Mouse (Mus musculus): ENCODE measurements around the gene Psmb2.

The Psmb2 gene

GRCm38 (mm10) chr4:126707439-126707826 lies 30.0 kb downstream of the Psmb2 start:
- ATAC-seq (ENCODE audit: insufficient number of reproducible peaks, low FRiP score, low TSS enrichment): no peak

DNA sequence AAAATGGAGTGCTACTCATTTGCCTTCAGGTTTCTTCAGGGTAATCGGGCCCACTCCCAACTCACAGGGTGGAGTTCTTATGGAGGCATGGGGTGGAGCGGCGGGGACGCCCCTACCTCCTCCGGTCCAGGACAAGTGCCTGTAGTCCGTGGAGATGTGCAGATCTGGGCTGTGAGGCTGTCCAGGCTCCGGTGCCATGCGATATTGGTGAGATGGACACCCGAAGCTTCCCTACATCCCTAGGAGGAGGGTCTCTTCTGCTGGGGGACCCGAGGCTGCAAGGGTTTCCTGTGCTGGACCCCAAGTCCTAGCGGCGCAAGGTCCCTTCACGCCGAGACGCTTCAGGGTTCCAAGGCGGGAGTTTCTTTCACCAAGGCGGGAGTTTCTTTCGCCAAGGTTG lies 54.7 kb downstream of the Psmb2 start:
- ATAC-seq (ENCODE audit: insufficient number of reproducible peaks, low FRiP score, low TSS enrichment): no peak

DNA sequence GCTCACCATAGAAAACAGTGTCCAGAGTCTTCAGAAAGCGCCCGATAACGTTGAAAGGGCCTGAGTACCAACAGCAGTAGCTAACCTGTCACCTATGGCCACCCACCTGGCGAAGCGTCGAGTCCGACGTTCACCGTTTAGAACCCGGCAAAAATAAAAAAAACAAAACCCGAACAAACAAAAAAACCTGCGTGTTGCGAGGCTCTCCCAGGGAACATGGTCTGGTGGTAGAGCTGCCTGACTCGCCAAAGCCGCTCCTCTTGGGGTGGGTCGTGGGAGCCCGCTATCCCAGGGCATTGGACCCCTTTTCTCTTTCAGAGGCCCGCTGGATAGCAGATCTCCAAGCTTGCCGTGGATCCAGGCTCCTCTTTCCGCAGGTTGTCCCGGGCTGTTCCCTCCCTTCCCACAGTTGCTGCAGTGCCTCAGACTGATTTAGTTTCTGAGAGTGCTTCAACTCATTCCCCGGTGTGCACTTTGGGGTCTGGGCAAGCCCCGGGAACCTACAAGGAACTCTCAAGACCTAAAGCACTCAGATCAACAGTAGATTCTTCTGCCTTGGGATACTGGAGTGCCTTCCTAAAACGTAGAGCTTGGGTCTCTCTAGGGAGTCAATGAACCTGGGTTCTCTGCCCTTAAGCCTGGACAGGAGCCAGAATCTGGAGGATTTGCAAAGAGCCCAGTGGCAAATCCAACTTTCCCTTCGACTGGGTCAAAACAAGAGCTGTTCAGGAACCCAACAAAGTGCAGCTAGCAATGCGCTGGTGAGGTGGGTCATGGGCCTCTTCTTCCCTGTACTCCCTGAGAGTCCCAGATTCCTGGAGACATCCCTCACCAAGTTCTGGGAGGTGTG lies 55.3 kb downstream of the Psmb2 start:
- ATAC-seq (ENCODE audit: insufficient number of reproducible peaks, low FRiP score, low TSS enrichment): no peak

DNA sequence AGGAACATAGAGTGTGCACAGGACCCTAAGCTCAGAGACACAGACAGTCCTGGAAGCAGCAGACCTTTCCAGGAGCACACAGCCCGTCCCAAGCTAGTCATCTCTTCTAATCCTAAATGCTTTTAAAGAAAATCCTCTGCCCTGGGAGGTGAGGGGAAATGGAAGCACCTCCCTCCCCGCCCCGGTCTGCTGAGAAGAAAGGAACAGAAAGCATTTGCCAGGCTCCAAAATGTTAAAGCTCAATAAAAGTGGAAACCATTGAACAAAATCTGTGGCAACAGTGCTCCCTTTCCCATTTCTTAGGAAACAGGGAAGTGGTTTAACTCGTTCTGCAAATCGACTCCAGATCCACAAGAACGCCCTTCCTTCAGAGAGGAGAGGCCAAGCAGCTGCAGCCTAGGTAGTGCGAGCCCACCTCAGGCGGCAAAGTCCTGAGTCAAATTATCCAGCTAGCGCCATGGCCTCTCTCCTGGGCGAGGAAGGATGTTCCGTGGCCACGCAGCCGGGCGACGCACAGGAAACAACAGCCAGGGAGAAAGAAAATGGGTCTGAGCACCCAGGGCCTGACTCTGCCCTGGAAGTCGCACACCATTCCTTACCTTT lies 56.7 kb downstream of the Psmb2 start:
- no peak for ATAC-seq (ENCODE audit: insufficient number of reproducible peaks, low FRiP score, low TSS enrichment)

GRCm38 (mm10) chr4:126734700-126735381 lies 57.4 kb downstream of the Psmb2 start:
- no peak for ATAC-seq (ENCODE audit: insufficient number of reproducible peaks, low FRiP score, low TSS enrichment)

DNA sequence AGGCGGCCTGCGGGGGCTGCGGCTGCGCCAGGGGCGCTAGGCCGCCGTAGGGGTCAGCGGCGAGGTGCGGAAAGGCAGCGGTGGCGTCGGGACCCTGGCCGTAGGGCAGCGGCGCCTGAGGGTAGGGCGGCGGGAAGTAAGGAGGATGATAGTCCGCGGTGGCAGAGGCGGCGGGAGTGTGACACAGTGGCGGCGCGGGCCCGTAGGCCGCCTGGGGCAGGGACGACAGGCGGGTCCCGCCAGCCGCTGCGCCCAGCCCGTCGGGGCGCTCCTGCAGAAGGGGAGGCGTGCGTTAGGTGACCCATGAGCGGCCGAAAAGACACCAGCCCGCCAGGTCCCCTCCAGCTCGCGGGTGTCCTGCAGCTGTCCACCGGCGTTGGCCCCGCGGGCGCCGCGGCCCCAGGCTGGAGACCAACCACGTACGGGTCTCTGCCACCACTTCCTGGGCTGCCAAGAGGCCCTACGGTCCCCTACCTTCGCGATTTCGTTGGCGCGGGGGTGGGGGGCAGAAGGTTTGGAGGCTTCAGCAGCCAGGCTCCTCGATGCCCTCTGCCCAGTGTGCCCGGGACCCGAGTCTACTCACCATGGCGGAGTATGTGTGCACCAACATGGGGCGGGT lies 58.1 kb downstream of the Psmb2 start:
- no peak for ATAC-seq (ENCODE audit: insufficient number of reproducible peaks, low FRiP score, low TSS enrichment)

DNA sequence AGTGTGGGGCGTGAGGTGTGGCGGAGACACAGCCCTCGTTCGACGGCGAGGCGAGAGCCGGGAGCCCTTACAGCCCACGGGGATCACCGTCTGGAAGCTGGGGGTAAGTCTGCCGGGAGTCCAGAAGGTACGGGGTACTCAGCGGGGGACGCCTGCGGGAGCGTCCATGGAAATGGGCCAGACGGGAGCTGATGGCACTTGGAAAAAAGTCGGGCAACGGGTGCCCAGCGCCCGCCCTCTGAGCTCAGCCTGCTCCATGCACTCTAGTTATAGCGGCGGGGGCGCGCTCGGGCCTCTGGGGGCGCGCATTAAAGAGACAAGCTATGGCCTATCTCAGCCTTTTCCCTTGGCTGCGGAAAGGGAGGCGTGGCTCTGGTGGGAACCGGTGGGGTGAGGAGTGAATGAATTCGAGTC lies 58.6 kb downstream of the Psmb2 start, which contains the start of gene Tfap2e:
Gene Tfap2e (minus strand): TSS at position 240 of the 414 bp plus-strand sequence.
- no peak for ATAC-seq (ENCODE audit: insufficient number of reproducible peaks, low FRiP score, low TSS enrichment)

GRCm38 (mm10) chr4:126739966-126740676 lies 62.7 kb downstream of the Psmb2 start:
- ATAC-seq (ENCODE audit: insufficient number of reproducible peaks, low FRiP score, low TSS enrichment): no peak

DNA sequence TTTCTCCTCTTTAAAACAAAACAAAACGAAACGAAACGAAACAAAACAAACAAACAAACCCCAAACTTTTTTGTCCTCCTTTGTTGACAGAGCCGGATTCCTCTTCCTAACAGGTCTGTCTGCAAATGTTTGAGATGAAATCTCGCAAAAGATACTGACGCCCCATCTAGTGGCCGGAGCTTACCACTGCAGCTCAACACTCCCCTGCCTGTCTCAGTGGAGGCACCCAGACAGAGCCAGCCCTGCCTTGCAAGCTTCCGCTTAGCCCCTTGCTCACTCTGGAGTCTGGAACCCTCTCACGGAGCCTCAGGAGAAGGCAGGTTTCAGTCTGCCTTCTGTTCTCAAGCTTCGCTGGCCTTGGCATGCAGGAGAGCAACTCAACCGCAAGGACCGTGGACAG lies 64.0 kb downstream of the Psmb2 start:
- ATAC-seq (ENCODE audit: insufficient number of reproducible peaks, low FRiP score, low TSS enrichment): peak; percentile 49; the same call in 1 of the 2 replicates

GRCm38 (mm10) chr4:126742976-126743375 lies 65.5 kb downstream of the Psmb2 start:
- ATAC-seq (ENCODE audit: insufficient number of reproducible peaks, low FRiP score, low TSS enrichment): no peak

DNA sequence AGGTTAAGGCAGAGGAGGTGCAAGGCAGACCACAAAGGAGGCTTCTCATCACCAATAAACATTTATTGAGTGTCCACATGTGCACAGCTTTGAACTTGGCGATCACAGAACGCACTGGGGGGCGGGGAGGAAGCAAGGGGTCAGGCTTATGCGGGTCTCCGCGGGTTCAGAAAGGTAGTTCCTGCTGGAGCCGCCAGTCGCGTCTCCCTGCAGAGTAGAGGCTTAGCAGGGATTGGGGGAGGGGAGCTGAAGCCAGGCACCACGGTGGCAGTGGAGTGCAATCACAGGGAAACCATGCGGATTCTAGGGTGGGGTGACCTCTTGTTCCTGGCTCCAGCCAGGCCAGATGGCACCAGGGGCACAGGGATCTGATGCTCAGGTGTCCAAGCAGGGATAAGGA lies 66.3 kb downstream of the Psmb2 start:
- ATAC-seq (ENCODE audit: insufficient number of reproducible peaks, low FRiP score, low TSS enrichment): no peak

DNA sequence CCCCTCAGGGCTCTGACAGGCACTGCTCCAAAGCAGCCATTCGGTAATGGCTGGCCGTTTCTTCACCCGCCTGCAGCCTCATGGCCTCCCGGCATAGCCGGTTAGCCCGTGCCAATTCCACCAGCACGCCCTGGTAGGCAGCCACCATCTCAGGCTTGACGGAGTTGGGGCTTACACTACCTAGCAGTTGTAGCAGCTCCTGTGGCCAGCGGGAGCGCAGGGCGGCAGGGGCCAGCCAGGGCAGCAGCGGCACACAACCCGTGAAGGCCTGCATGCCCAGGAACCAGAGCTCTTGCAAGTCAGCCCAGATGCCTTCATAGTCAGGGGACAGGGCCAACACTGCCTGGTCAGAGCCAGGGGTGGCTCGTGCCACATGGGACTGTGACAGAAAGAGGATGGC lies 67.4 kb downstream of the Psmb2 start:
- no peak for ATAC-seq (ENCODE audit: insufficient number of reproducible peaks, low FRiP score, low TSS enrichment)

DNA sequence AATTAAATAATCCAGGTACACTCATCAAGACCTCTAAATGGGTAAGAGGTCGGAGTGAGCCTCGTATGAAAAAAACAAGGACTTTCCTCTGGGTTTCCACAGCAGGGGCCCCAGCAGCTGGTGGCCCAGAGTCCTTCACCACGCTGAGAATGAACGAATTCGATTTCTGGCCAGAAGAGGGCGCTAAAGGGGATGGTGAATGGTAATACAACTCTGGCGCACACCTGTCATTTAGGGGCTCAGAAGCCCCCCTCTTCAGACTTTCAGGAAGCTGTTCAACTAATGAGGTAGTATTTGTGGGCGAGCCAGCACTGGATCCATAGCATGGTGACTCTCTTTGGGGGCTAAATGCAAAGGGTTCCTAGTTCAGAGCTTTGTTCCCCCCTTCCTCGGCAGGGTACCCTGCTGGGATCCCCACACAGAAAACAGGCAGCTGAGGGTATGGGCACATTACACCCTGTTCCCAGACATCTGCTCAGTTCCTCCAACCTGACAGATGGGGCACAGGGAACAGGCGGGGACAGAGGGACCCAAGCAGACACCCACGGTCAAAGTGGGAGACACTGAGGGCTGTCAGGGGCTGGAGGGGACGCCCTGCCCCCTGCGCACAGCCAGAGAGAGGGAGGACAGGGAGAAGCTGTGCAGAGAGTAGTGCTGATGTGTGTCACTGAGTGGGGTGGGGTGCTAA lies 68.2 kb downstream of the Psmb2 start:
- no peak for ATAC-seq (ENCODE audit: insufficient number of reproducible peaks, low FRiP score, low TSS enrichment)

- ATAC-seq (ENCODE audit: insufficient number of reproducible peaks, low FRiP score, low TSS enrichment): no peak
Observed at GRCm38 (mm10) chr4:126746194-126746840, 68.9 kb downstream of the Psmb2 start.

GRCm38 (mm10) chr4:126748381-126748780 lies 71.0 kb downstream of the Psmb2 start:
- ATAC-seq (ENCODE audit: insufficient number of reproducible peaks, low FRiP score, low TSS enrichment): no peak

DNA sequence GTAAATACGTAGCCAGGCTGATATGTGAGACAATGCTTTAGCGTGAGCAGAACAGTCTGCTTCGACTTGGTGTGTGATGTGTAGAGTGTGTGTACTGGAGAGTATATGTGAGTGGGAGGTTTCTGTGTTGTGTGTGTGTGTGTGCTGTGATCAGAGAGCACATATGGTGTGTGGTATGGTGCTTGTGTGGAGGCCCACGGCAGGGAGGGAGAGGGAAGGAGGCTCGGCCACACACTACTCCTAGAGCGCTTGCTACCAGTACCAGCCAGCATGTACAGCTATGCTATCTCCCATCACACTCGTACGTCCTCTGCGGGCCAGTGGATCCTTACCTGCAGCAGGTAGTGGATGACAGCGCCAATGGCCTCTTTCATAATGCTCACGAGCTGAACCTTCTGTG lies 72.1 kb downstream of the Psmb2 start:
- no peak for ATAC-seq (ENCODE audit: insufficient number of reproducible peaks, low FRiP score, low TSS enrichment)

DNA sequence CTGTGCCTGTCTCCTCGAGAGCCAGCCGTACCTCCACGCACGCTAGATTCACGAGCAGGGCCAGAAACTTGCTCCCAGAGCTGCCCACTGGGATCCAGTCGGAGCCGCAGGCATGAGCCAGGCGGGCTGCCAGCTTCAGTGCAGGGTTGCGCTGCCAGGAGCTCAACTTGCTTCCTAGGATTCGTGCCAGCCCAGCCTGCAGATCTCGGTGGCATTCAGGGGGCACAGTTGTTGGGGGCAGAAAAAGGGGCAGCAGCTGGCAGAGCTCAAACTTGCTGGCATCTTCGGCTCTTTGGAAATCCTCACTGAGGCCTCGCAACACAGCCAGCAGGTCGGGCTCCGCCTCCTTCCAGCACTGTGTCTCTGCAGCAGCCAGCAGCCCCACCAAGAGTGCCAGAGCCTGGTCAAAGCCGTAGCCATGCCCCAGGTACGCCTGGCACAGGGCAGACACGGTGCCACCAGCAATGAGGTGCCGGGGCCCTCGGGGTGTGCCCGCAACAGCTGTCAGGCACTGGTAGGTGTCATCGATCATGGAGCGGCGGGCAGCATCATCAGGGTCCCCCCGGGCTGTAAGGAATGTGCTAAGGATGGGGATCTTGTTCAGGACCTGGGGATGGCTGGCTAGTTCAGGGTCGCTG lies 72.7 kb downstream of the Psmb2 start:
- no peak for ATAC-seq (ENCODE audit: insufficient number of reproducible peaks, low FRiP score, low TSS enrichment)

GRCm38 (mm10) chr4:126750863-126751555 lies 73.6 kb downstream of the Psmb2 start:
- no peak for ATAC-seq (ENCODE audit: insufficient number of reproducible peaks, low FRiP score, low TSS enrichment)

Measured in cerebellum, adult (tissue).